Mouse (Mus musculus) megakaryocyte progenitor cell, adult 5-6 weeks (primary cell): ENCODE results near the gene Ttc6. TPM values are rescaled to one million over a fixed set of nuclear protein-coding genes. Genes with fewer than 3 reads are reported as not detected.

ENCODE experiments used
- ATAC-seq: replicated peaks from 2 replicates; pipeline ENCODE4 v1.8.0; 2016; ENCODE audit warnings: mild to moderate bottlenecking, moderate TSS enrichment, inconsistent platforms; ENCODE audit not compliant: poor library complexity
- total RNA-seq, 2 experiments: library from RNA; stranded (forward) in 1 of 2; stranded (reverse) in 1 of 2; fragments of 157-497, 149-512 nt in 1 of 2; fragments of 200-1000 nt in 1 of 2; gene quantifications; 2 replicates each; pipeline versions ENCODE4 v1.2.3 to v1.2.4; 2015 to 2017

Ttc6 gene
- total RNA-seq, 2 experiments from 2014 or later: not detected

DNA sequence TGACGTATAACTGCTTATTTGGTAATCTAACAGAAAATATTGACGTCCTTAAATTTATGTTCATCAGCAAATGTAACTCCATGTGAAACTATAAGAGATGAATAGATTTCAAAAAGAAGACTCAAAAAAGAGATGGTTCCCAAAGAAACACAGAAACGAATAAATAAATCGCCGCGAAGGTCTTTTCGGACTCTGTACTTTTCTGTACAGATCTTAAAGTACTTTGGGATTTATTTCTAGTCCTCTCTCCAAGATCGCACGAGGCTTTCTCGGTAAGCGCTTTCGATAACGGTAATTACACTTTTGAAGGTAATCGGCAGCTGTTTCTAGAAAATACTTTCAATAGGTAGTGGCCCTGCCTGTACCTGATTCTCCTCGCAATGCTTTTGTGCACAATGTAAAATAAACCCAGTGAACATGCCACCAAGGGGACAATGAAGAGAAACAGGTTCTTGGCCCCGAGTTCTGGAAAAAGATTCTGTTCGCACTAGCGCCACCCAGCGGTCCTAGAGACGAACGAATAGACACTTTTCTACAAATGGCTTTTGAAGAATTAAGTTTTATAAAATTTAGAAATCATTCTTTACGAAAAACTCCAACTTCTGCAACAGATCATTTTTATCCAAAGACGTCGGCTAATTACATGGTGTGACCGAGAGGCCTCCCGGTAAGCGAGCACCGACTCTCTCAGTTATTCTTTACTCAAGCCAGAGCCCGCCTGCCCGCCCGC is 19.1 kb upstream of the Ttc6 start:
- ATAC-seq: 0 out of 2 replicates have a peak, but pooled peaks have one; percentile 23

GRCm38 (mm10) chr12:57545371-57546241 is 18.3 kb upstream of the Ttc6 start:
- ATAC-seq: no peak

GRCm38 (mm10) chr12:57546415-57547201 is 17.3 kb upstream of the Ttc6 start, which contains the start of gene Foxa1:
Gene Foxa1 (minus strand): TSS chr12:57546916.
- ATAC-seq: peak; percentile 62

DNA sequence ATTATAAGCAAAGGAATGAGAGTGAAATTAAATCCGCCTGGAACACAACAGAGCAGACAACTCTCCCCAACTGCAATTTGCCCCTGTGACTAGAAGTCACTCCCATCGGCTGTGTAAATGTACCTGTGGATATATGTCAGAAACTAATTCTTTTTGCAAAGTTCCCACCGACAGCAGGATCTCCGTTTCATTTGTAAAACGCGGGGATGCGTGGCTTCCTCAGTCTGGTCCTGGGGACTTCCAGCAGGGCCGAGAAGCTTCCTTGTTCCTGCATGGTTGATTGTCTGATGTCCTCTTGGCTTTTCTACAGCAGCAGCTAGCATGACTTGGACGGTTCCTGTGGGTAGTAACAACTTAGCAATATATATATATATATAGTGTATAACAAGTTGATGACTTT is 16.0 kb upstream of the Ttc6 start:
- no peak for ATAC-seq

GRCm38 (mm10) chr12:57548352-57548980 is 15.4 kb upstream of the Ttc6 start:
- peak; percentile 30; the same call in 1 of the 2 replicates for ATAC-seq

- ATAC-seq: no peak
Observed at GRCm38 (mm10) chr12:57548981-57549666, 14.8 kb upstream of the Ttc6 start.

- no peak for ATAC-seq
Observed at GRCm38 (mm10) chr12:57549667-57550160, 14.2 kb upstream of the Ttc6 start.

DNA sequence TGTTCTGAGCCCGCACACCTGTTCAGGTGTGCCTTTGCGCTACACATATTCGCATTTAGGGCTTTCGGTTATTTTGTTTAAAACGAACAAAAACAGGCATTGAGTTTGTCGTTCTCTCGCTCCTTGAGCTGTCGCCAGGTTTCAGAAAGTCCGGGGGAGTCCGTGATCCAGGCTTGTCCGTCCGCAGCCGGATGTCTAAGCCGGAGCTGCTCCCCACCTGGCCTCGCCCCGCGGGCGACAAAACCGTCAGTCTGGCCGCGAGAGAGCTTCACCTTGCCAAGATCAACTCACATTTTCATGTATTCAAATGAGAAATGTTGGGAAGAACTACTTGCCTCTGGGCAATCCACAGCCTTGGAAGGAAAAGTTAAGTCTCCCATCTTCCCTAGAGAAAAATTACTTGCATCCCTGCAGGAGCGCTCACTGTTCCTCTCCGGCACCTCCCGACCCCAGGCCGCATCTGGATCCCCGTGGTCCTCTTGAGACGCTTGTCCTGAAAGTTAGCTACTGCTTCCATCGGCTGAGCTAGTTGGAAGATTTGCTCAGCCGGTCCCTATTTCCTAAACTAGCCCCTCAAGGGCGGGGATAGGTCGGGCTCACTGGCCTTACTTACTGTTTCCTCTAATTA is 13.6 kb upstream of the Ttc6 start:
- ATAC-seq: no peak

DNA sequence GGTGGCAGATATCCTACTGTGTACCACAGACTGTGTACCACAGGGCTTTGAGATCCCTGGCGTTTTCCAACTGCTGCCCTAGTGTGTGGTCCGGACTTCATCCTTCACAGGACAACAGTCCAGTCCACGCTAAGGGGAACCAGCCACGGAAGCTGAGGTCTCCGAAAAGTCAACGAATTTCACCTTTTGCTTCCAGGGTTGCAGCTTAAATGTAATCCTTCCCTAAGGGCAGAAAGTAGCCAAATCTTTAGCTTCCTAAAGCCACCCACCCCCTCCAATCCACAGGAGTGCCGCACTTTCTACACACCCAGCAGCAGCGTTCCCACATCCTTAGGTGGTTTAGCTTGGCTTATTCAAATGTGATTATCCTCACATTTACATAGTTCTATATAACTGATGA is 13.0 kb upstream of the Ttc6 start:
- ATAC-seq: no peak

- ATAC-seq: no peak
Observed at GRCm38 (mm10) chr12:57552286-57552685, 11.6 kb upstream of the Ttc6 start.

DNA sequence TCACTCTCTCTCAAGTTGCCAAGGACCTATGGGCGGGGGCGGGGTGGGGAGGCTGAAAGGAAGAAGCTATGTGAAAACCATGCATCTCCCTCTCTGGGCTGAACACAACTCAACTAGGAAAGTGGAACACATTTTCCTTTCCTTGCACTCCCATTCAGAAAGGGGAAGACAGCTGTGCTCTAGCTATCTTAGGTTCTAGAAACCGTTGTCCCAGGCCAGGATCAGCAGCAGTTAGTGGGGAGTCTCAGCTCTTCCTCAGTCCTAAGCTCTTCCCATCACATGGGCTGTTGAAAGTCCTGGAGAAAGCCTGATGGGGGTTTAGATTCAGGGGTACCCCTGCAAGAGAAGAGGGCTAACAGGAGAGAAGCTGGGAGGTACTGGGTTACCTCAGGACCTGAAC is 9.8 kb upstream of the Ttc6 start:
- ATAC-seq: no peak

DNA sequence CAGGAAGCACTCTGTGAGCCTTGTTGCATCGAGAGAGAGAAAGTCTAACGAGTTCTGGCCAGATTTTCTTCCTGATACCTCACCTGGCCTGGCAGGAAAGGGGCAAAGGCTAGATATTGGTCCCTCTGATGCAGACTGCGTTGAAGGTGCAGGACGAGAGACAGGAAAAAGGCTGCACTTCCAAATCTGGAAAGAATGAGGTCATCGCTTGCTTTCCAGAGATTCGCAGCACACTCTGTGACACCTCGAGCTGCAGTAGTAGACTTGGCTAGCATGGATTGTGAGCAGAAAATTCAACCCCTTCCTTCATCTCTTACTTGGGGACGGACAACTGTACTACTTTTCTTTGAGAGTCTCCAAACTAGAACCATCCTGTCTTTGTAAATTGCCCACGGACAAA is 7.9 kb downstream of the Ttc6 start:
- ATAC-seq: no peak

GRCm38 (mm10) chr12:57572415-57572814 is 8.5 kb downstream of the Ttc6 start:
- ATAC-seq: no peak

DNA sequence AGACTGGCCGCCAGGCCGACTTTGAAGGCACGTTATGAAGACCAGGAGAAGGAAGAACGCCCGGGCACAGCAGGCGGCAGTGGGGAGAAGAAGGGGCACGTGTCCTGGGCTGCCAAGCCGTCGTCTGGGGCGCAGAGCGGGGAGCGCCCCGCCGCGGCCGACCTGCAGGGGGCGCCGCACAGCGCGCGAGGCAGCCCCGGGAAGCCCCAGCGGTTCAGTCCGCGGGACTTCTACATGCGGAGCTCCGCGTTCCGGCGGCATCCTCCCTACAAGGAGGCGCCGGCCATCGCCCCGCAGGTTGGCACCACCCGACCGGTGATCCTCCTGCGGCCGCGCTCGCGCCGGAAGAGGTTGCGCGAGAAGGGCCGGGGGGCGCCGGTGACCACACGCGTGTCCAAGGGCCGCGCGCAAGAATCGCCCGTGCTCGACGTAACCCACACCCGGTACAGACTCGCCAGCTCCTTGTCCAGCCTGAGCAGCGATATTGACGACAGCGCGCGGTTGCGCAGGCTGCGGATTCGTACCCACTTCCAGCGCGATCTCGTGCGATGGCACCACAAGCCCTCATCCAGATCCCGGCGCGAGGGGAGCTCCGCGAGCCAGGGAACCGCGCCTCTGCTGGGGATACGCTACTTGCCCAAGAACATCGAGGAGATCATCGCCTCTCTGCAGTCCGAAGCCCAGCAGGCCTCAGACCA is 12.2 kb downstream of the Ttc6 start:
- ATAC-seq: peak; percentile 52

GRCm38 (mm10) chr12:57607624-57608023 is 43.7 kb downstream of the Ttc6 start:
- ATAC-seq: no peak

GRCm38 (mm10) chr12:57615137-57615536 is 51.2 kb downstream of the Ttc6 start:
- ATAC-seq: no peak

- no peak for ATAC-seq
Observed at GRCm38 (mm10) chr12:57622030-57622429, 58.1 kb downstream of the Ttc6 start.

GRCm38 (mm10) chr12:57623264-57623663 is 59.4 kb downstream of the Ttc6 start:
- ATAC-seq: no peak
